ENCODE assay signal across 19 mouse cellular contexts in the genomic region with DNA sequence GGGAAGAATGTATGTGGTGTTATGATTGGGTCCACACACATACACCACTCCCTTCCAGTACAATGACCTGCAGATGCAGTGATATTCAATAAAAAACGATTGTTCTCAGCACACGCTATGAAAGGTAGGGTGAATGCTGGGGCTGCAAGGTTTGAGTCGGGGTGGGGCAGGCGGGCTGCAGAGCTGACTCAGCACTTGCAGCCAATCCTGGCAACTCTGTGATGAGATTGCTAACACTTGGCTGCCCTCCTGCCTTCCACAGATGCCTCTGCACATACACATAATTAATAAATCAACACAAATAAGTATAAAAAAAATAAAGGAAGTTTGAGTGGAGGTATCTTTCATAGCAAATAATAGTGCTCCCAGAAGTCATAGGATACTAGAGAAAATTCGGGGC.
"Had no signal": no experiment of that assay in that cellular context is flagged by ENCODE, and none has a peak within 500 bp of the region (broad histone marks: within the 10 kb centered on the region; RNA-seq: fewer than 3 reads in every experiment).

No protein-coding gene starts in this region.

- H3K9ac ChIP-seq: liver, postnatal 0 days; lung, embryonic 15.5 days; midbrain, embryonic 13.5 days; midbrain, embryonic 15.5 days; neural tube, embryonic 12.5 days had no signal

- H3K27me3 ChIP-seq: megakaryocyte, embryonic 14.5 days; midbrain, embryonic 15.5 days; neural tube, embryonic 12.5 days had no signal

- H3K4me1 ChIP-seq: lung, embryonic 15.5 days; midbrain, embryonic 13.5 days; midbrain, embryonic 15.5 days had no signal

- ATAC-seq: liver, postnatal 0 days; lung, postnatal 0 days; midbrain, embryonic 13.5 days; midbrain, embryonic 15.5 days had no signal

- H3K36me3 ChIP-seq: lung, embryonic 15.5 days; midbrain, embryonic 13.5 days; midbrain, embryonic 15.5 days; neural tube, embryonic 12.5 days had no signal

- H3K27ac ChIP-seq: lung, embryonic 15.5 days; macrophage; midbrain, embryonic 13.5 days; midbrain, embryonic 15.5 days; neural tube, embryonic 12.5 days had no signal

- DNase-seq: liver, postnatal 0 days; lung, adult 2 months; lung, postnatal 14 days; lung, postnatal 36 days; retina, postnatal 1 day; right cerebral cortex, adult 18-20 months; right cerebral cortex, postnatal 25 days; right cerebral cortex, postnatal 4 days; spleen, adult 18-20 months; thymus, adult 18-20 months; thymus, postnatal 14 days; thymus, postnatal 36 days had no signal

- H3K4me2 ChIP-seq: lung, embryonic 15.5 days; midbrain, embryonic 13.5 days; midbrain, embryonic 15.5 days; neural tube, embryonic 12.5 days had no signal

- H3K9me3 ChIP-seq: lung, embryonic 15.5 days; midbrain, embryonic 13.5 days; midbrain, embryonic 15.5 days; neural tube, embryonic 12.5 days had no signal

- H3K4me3 ChIP-seq: lung, embryonic 15.5 days; megakaryocyte, embryonic 14.5 days; midbrain, embryonic 13.5 days; midbrain, embryonic 15.5 days; neural tube, embryonic 12.5 days had no signal
